ENCODE assay signal across 24 mouse cellular contexts in genomic region chr11:121216831-121217230, GRCm38 (mm10). TPM values are rescaled to one million over a fixed set of nuclear protein-coding genes. Genes with fewer than 3 reads are reported as not detected.
DNase-seq lines count a peak whose midpoint lies in the region; ATAC-seq lines count a peak whose summit lies in the region.
"Had no signal": no experiment of that assay in that cellular context is flagged by ENCODE, and none has a peak within 500 bp of the region (broad histone marks: within the 10 kb centered on the region; RNA-seq: fewer than 3 reads in every experiment).

No protein-coding gene starts in this region.

- H3K4me1 ChIP-seq in midbrain, embryonic 11.5 days (ENCODE audit: control insufficient read depth, insufficient read depth, low read length) = no peaks in the 10 kb centered on the region
- H3K4me1 ChIP-seq in midbrain, embryonic 16.5 days (ENCODE audit: control insufficient read depth, insufficient read depth, low read length) = no peaks in the 10 kb centered on the region
- H3K4me1 ChIP-seq: embryonic facial prominence, embryonic 10.5 days; embryonic facial prominence, embryonic 12.5 days; forebrain, embryonic 13.5 days; forebrain, embryonic 15.5 days had no signal

- ATAC-seq in midbrain, embryonic 11.5 days (ENCODE audit: low FRiP score) = no peak
- ATAC-seq in midbrain, embryonic 16.5 days = no peak
- ATAC-seq: activated CD4-positive, CD25-positive, alpha-beta regulatory T cell, adult 4 months; CD4-positive, CD25-positive, alpha-beta regulatory T cell, adult 4 months; forebrain, embryonic 13.5 days; forebrain, embryonic 15.5 days; Patski had no signal

- whole genome bisulfite sequencing in midbrain, embryonic 11.5 days = 89% methylated on average over 3 of the region's 3 CpGs
- 92% methylated on average over 3 of the region's 3 CpGs for WGBS in midbrain, embryonic 16.5 days

- H3K27ac ChIP-seq in midbrain, embryonic 11.5 days (ENCODE audit: low read depth, low read length) = no peak overlapping the region
- no peak overlapping the region for H3K27ac ChIP-seq in midbrain, embryonic 16.5 days (ENCODE audit: low read length)
- H3K27ac ChIP-seq: embryonic facial prominence, embryonic 10.5 days; embryonic facial prominence, embryonic 12.5 days; forebrain, embryonic 13.5 days; forebrain, embryonic 15.5 days had no signal

- peak; percentile 40 for DNase-seq in gastrocnemius, adult 18-20 months (ENCODE audit: low spot score)
- no peak for DNase-seq in gastrocnemius, postnatal 36 days
- peak; percentile 17 to 30 for DNase-seq in gastrocnemius, adult 8-10 months (ENCODE audit: low spot score in 2 of 2)
- no peak for DNase-seq in gastrocnemius, postnatal 10 days
- peak; percentile 14 for DNase-seq in midbrain, embryonic 11.5 days (ENCODE audit: low spot score, missing footprints)
- DNase-seq: adrenal gland, adult 8-10 months; adrenal gland, postnatal 14 days; adrenal gland, postnatal 36 days; B cell, adult 2 months; cerebellum, adult 11-12 months; cerebellum, adult 2 months; cerebellum, adult 9-10 months; cerebellum, postnatal 10 days; cerebellum, postnatal 25 days had no signal

- H3K27me3 ChIP-seq in midbrain, embryonic 11.5 days (ENCODE audit: control insufficient read depth, insufficient read depth, low read length) = no peaks in the 10 kb centered on the region
- no peaks in the 10 kb centered on the region for H3K27me3 ChIP-seq in midbrain, embryonic 16.5 days (ENCODE audit: control insufficient read depth, insufficient read depth, low read depth, low read length)
- H3K27me3 ChIP-seq: CH12.LX; embryonic facial prominence, embryonic 12.5 days; forebrain, embryonic 13.5 days; forebrain, embryonic 15.5 days; Patski had no signal

- intact Hi-C loops in gastrocnemius, postnatal 36 days (cut with DNase I) = no loop called here

- no peak overlapping the region for H3K4me3 ChIP-seq in midbrain, embryonic 11.5 days (ENCODE audit: low read depth, low read length)
- no peak overlapping the region for H3K4me3 ChIP-seq in midbrain, embryonic 16.5 days (ENCODE audit: low read depth, low read length)
- H3K4me3 ChIP-seq: embryonic facial prominence, embryonic 10.5 days; embryonic facial prominence, embryonic 12.5 days; forebrain, embryonic 13.5 days; forebrain, embryonic 15.5 days had no signal

- no peak overlapping the region for H3K9ac ChIP-seq in midbrain, embryonic 11.5 days (ENCODE audit: low read length)
- no peak overlapping the region for H3K9ac ChIP-seq in midbrain, embryonic 16.5 days (ENCODE audit: low read depth, low read length)
- H3K9ac ChIP-seq: embryonic facial prominence, embryonic 12.5 days; forebrain, embryonic 13.5 days; forebrain, embryonic 15.5 days had no signal

- no peaks in the 10 kb centered on the region for H3K9me3 ChIP-seq in midbrain, embryonic 11.5 days (ENCODE audit: control insufficient read depth, low read length)
- no peaks in the 10 kb centered on the region for H3K9me3 ChIP-seq in midbrain, embryonic 16.5 days (replicated peaks; ENCODE audit: control insufficient read depth, low read length, poor library complexity, severe bottlenecking)
- H3K9me3 ChIP-seq: embryonic facial prominence, embryonic 10.5 days; embryonic facial prominence, embryonic 12.5 days; forebrain, embryonic 13.5 days; forebrain, embryonic 15.5 days; G1E had no signal

- no peaks in the 10 kb centered on the region; the same call in 1 of the 2 replicates for H3K36me3 ChIP-seq in midbrain, embryonic 11.5 days (ENCODE audit: control insufficient read depth, insufficient read depth, low read length)
- peaks cover 52% of the 10 kb centered on the region for H3K36me3 ChIP-seq in midbrain, embryonic 16.5 days (ENCODE audit: control insufficient read depth, insufficient read depth, low read length)

- no peak overlapping the region for H3K4me2 ChIP-seq in midbrain, embryonic 11.5 days
- H3K4me2 ChIP-seq in midbrain, embryonic 16.5 days (ENCODE audit: low read length) = no peak overlapping the region
- H3K4me2 ChIP-seq: embryonic facial prominence, embryonic 12.5 days; forebrain, embryonic 13.5 days; forebrain, embryonic 15.5 days had no signal

RNA-seq across cellular contexts. Expression of gene Cybc1, which starts 12.3 kb away (rescaled TPM):
- 1 to 10 TPM; 2.6 to 2.9 TPM for total RNA-seq in gastrocnemius, adult 18-20 months (2021)
- 1 to 10 TPM; 2.5 to 2.7 TPM for total RNA-seq in gastrocnemius, postnatal 36 days (2021)
- 1 to 10 TPM; 2.8 to 3.8 (median 3.6) TPM for total RNA-seq in gastrocnemius, adult 8-10 months (2022)
- 1 to 10 TPM; 6.3 to 7.2 TPM for total RNA-seq in gastrocnemius, postnatal 10 days (2021)
- polyA plus RNA-seq in midbrain, embryonic 11.5 days (2014; fragmentation: Nextera tagmentation; extraction: Ambion mirVana) = 39.6 and 42.5 TPM in 2 replicates
- polyA plus RNA-seq in midbrain, embryonic 16.5 days (2015; fragmentation: Nextera tagmentation; extraction: Ambion mirVana) = 39.6 and 40.3 TPM in 2 replicates

RNA-seq across cellular contexts. Expression of gene Ogfod3, which starts 12.3 kb away (rescaled TPM):
- 10 to 100 TPM; 12.3 TPM for total RNA-seq in gastrocnemius, adult 18-20 months (2021)
- total RNA-seq in gastrocnemius, postnatal 36 days (2021) = 10 to 100 TPM; 11.0 to 12.0 TPM
- 10 to 100 TPM; 10.2 to 13.4 (median 10.9) TPM for total RNA-seq in gastrocnemius, adult 8-10 months (2022)
- 10 to 100 TPM; 13.2 to 13.5 TPM for total RNA-seq in gastrocnemius, postnatal 10 days (2021)
- 16.5 and 21.5 TPM in 2 replicates for polyA plus RNA-seq in midbrain, embryonic 11.5 days (2014; fragmentation: Nextera tagmentation; extraction: Ambion mirVana)
- polyA plus RNA-seq in midbrain, embryonic 16.5 days (2015; fragmentation: Nextera tagmentation; extraction: Ambion mirVana) = 24.0 and 27.6 TPM in 2 replicates

RNA-seq across cellular contexts. Expression of gene Hexdc, which starts 12.6 kb away (rescaled TPM):
- total RNA-seq in gastrocnemius, adult 18-20 months (2021) = 1 to 10 TPM; 5.7 to 7.1 TPM
- total RNA-seq in gastrocnemius, postnatal 36 days (2021) = 1 to 10 TPM; 6.8 to 7.5 TPM
- total RNA-seq in gastrocnemius, adult 8-10 months (2022) = 1 to 10 TPM; 7.2 to 9.4 (median 8.7) TPM
- 10 to 100 TPM in 1 of 2 experiments, 1 to 10 TPM in 1; 8.6 to 10.3 TPM for total RNA-seq in gastrocnemius, postnatal 10 days (2021)
- 5.7 and 6.3 TPM in 2 replicates for polyA plus RNA-seq in midbrain, embryonic 11.5 days (2014; fragmentation: Nextera tagmentation; extraction: Ambion mirVana)
- 34.5 and 40.9 TPM in 2 replicates for polyA plus RNA-seq in midbrain, embryonic 16.5 days (2015; fragmentation: Nextera tagmentation; extraction: Ambion mirVana)

RNA-seq across cellular contexts. Expression of gene Narf, which starts 20.2 kb away (rescaled TPM):
- total RNA-seq in gastrocnemius, adult 18-20 months (2021) = 100 to 1,000 TPM in 1 of 2 experiments, 10 to 100 TPM in 1; 75.8 to 117 TPM
- total RNA-seq in gastrocnemius, postnatal 36 days (2021) = 100 to 1,000 TPM in 1 of 2 experiments, 10 to 100 TPM in 1; 94.7 to 102 TPM
- total RNA-seq in gastrocnemius, adult 8-10 months (2022) = 100 to 1,000 TPM in 3 of 4 experiments, 10 to 100 TPM in 1; 92.0 to 138 (median 119) TPM
- total RNA-seq in gastrocnemius, postnatal 10 days (2021) = 10 to 100 TPM; 36.5 to 41.6 TPM
- polyA plus RNA-seq in midbrain, embryonic 11.5 days (2014; fragmentation: Nextera tagmentation; extraction: Ambion mirVana) = 65.5 and 72.7 TPM in 2 replicates
- 93.1 and 104 TPM in 2 replicates for polyA plus RNA-seq in midbrain, embryonic 16.5 days (2015; fragmentation: Nextera tagmentation; extraction: Ambion mirVana)

RNA-seq across cellular contexts. Expression of gene Foxk2, which starts 43.0 kb away (rescaled TPM):
- 10 to 100 TPM; 26.5 to 30.9 TPM for total RNA-seq in gastrocnemius, adult 18-20 months (2021)
- total RNA-seq in gastrocnemius, postnatal 36 days (2021) = 10 to 100 TPM; 24.6 to 24.9 TPM
- 10 to 100 TPM; 26.8 to 32.9 (median 28.0) TPM for total RNA-seq in gastrocnemius, adult 8-10 months (2022)
- total RNA-seq in gastrocnemius, postnatal 10 days (2021) = 10 to 100 TPM; 23.4 to 29.1 TPM
- polyA plus RNA-seq in midbrain, embryonic 11.5 days (2014; fragmentation: Nextera tagmentation; extraction: Ambion mirVana) = 12.8 and 13.7 TPM in 2 replicates
- 11.6 and 14.0 TPM in 2 replicates for polyA plus RNA-seq in midbrain, embryonic 16.5 days (2015; fragmentation: Nextera tagmentation; extraction: Ambion mirVana)

Comparison
In these comparisons a context has a peak if more than half of its experiments do, and no peak if none do; other contexts are left out.
1. DNase-seq: peak in gastrocnemius, adult 18-20 months (single experiment), gastrocnemius, adult 8-10 months (2 of 2) and midbrain, embryonic 11.5 days (single experiment); none in gastrocnemius, postnatal 36 days (0 of 2) and gastrocnemius, postnatal 10 days (single experiment).